Mouse (Mus musculus): ENCODE data around the gene Spata1. TPM values are rescaled to one million over a fixed set of nuclear protein-coding genes. Genes with fewer than 3 reads are reported as not detected.
"Not testable (repeated sequence)": the region's sequence is repeated elsewhere in the genome, so short reads cannot be mapped to it uniquely, and the experiment has no call there.

Spata1 gene
- polyA plus RNA-seq, 1 experiment from 2014 or later: 5.5 TPM

- WGBS: 91% methylated on average over 14 of the region's 14 CpGs
- ATAC-seq (replicated peaks): no peak
- H3K36me3 ChIP-seq (replicated peaks): peaks cover 29% of the 10 kb centered on the region; the same call in 1 of the 2 replicates
- no peak overlapping the region for H3K9ac ChIP-seq
- H3K4me1 ChIP-seq: no peaks in the 10 kb centered on the region
- no peak overlapping the region for H3K4me2 ChIP-seq
- H3K4me3 ChIP-seq: no peak overlapping the region
- no peaks in the 10 kb centered on the region for H3K27me3 ChIP-seq (replicated peaks)
- no peak overlapping the region for H3K27ac ChIP-seq
- H3K9me3 ChIP-seq: no peaks in the 10 kb centered on the region
These were observed 65.7 kb downstream of the Spata1 start for GRCm38 (mm10) chr3:146433681-146434350.

DNA sequence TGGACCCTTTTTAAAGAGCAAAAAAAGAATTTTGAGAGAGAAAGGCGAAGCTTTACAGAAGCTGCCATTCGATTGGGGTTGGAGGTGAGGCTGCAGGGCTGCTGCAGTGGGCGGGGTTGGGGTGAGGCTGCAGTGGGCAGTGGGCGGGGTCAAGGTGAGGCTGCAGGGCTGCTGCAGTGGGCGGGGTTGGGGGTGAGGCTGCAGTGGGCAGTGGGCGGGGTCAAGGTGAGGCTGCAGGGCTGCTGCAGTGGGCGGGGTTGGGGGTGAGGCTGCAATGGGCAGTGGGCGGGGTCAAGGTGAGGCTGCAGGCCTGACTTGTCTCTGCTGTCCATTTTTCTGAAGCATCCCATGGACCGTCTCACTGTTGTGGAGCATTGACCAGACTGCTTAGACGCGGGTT is 66.5 kb downstream of the Spata1 start:
- 92% methylated on average over 11 of the region's 11 CpGs for WGBS
- H3K36me3 ChIP-seq (replicated peaks): peaks cover 27% of the 10 kb centered on the region
- not testable (repeated sequence) for H3K4me1 ChIP-seq; H3K9ac ChIP-seq; H3K27me3 ChIP-seq (replicated peaks); H3K27ac ChIP-seq; H3K4me3 ChIP-seq; H3K9me3 ChIP-seq; H3K4me2 ChIP-seq; ATAC-seq (replicated peaks)

DNA sequence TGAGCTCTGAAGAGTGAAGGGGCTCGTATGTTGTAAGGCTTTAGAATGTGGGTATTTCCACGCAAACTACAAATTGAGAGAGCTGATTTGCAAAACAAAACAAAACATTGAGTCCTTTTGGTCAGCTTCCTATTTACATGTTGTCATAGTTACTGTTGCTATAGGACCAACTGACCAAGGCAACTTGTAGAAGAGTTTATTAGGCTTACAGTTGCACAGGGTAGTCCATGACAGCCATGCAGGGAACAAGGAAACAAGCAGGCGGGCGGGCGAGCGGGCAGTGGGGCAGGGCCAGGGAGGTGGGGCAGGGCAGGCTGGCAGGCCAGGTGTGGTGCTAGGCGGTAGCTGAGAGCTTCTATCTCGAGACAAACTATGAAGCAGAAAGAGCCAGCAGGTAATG is 73.1 kb downstream of the Spata1 start:
- Histone ChIP-seq H3K36me3 (replicated peaks) (peaks cover 21% of the 10 kb centered on the region; the same call in 1 of the 2 replicates), H3K4me3 (no peak overlapping the region), H3K9ac (no peak overlapping the region), H3K27me3 (replicated peaks) (no peaks in the 10 kb centered on the region), H3K27ac (no peak overlapping the region), H3K4me1 (no peaks in the 10 kb centered on the region), H3K9me3 (no peaks in the 10 kb centered on the region), H3K4me2 (no peak overlapping the region)
- ATAC-seq (replicated peaks): peak; percentile 62
- 67% methylated on average over 8 of the region's 8 CpGs for WGBS

DNA sequence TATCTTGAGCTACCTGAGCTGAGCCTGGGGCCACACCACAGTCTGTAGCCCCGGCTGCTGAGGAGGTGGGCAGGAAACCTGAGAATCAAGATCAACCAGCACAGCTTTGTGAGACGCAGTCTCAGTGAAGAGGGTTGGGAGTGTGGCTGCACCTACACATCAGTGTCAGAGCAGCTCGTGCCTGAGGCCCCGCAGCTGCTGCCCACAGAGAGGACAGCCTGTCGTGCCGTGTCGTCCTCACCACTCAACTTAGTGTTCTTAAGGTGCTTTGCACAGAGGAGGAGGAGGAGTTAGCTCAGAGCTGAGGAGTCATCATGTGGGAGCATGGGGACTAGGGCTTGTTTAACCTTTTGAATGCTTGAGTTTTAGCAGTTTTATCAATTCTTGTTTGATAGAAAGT is 73.7 kb downstream of the Spata1 start:
- H3K4me1 ChIP-seq: no peaks in the 10 kb centered on the region
- WGBS: 75% methylated on average over 7 of the region's 7 CpGs
- peaks cover 21% of the 10 kb centered on the region; the same call in 1 of the 2 replicates for H3K36me3 ChIP-seq (replicated peaks)
- no peak overlapping the region for H3K4me2 ChIP-seq
- H3K27me3 ChIP-seq (replicated peaks): no peaks in the 10 kb centered on the region
- ATAC-seq (replicated peaks): no peak
- H3K9ac ChIP-seq: no peak overlapping the region
- no peaks in the 10 kb centered on the region for H3K9me3 ChIP-seq
- no peak overlapping the region for H3K4me3 ChIP-seq
- no peak overlapping the region for H3K27ac ChIP-seq

GRCm38 (mm10) chr3:146424306-146424900 is 75.2 kb downstream of the Spata1 start:
- Histone ChIP-seq H3K4me1 (no peaks in the 10 kb centered on the region), H3K36me3 (replicated peaks) (peaks cover 21% of the 10 kb centered on the region), H3K9me3 (no peaks in the 10 kb centered on the region), H3K9ac (no peak overlapping the region), H3K27ac (no peak overlapping the region), H3K27me3 (replicated peaks) (no peaks in the 10 kb centered on the region), H3K4me2 (no peak overlapping the region), H3K4me3 (no peak overlapping the region)
- 73% methylated on average over 7 of the region's 7 CpGs for WGBS
- no peak for ATAC-seq (replicated peaks)

DNA sequence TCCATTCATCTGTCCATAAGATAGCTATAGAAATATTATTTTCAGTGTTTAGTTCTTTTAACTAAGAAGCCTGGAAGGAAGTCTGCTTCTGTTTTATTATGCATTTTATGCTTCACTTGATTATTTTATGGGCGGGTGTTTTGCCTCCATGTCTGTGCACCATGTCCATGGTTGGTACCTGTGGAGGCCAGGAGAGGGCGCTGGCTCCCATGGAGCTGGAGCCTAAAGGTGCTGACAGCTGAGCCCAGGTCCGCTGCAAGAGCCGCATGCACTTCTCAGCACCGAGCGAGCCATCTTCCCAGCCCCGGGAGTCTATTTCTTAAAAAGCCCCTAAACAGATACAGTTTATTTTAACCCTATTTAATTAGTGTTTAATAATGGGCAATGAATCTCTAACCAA is 75.8 kb downstream of the Spata1 start:
- Histone ChIP-seq H3K9me3 (no peaks in the 10 kb centered on the region), H3K9ac (no peak overlapping the region), H3K27ac (no peak overlapping the region), H3K4me1 (no peaks in the 10 kb centered on the region), H3K36me3 (replicated peaks) (peaks cover 20% of the 10 kb centered on the region), H3K4me3 (no peak overlapping the region), H3K27me3 (replicated peaks) (no peaks in the 10 kb centered on the region), H3K4me2 (no peak overlapping the region)
- 85% methylated on average over 7 of the region's 7 CpGs for WGBS
- no peak for ATAC-seq (replicated peaks)

DNA sequence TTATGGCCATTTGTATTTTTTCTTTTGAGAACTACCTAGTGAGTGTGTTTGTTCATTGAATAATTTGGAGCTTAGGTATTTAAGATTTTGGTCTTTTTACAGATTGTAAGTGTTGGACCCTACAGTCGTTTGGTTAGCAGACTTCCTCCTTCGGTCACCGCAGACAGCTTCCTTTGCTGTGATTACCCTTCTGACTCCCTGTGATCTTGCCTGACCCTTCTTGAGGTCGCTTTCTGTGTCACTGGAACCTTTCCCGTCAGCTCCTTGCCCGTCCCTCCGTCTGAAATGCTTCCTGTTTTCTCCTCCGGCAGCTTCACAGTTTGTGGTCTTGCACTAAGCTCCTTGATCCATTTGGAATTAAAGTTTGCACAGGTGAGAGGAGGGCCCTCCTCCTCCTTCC is 77.8 kb downstream of the Spata1 start:
- no peak overlapping the region for H3K4me3 ChIP-seq
- peaks cover 12% of the 10 kb centered on the region; the same call in 1 of the 2 replicates for H3K36me3 ChIP-seq (replicated peaks)
- H3K4me1 ChIP-seq: no peaks in the 10 kb centered on the region
- ATAC-seq (replicated peaks): no peak
- H3K9me3 ChIP-seq: no peaks in the 10 kb centered on the region
- no peak overlapping the region for H3K4me2 ChIP-seq
- H3K27ac ChIP-seq: no peak overlapping the region
- no peaks in the 10 kb centered on the region for H3K27me3 ChIP-seq (replicated peaks)
- WGBS: 60% methylated on average over 8 of the region's 8 CpGs
- H3K9ac ChIP-seq: no peak overlapping the region

DNA sequence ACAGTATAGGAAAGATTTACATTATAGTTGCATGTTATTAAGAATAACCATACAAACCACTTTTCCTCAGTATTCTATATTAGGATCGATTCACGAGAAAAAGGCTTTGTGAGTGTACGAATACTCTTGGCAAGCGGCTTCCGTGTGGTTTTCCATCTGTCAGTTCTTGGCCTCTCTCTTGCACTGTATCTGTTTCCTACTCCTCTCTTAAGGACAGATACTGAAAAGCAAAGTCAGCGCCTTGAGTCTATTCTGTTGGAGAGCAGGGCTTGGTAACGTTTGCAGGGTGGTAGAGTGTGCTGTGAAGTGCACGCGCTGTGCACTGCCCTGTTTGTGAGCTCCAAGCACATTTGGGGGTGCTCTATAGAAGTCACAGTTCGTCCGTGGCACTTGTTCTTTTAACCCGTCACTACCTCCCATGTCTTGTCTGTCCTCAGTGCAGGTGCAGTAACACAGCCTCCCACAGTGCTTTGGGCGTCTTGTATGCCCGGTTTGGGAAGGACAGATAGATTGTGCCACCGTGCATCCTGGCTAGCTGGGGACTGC is 79.5 kb downstream of the Spata1 start:
- H3K4me1 ChIP-seq: no peaks in the 10 kb centered on the region
- no peak overlapping the region for H3K9ac ChIP-seq
- WGBS: 93% methylated on average over 15 of the region's 15 CpGs
- no peak overlapping the region for H3K4me2 ChIP-seq
- ATAC-seq (replicated peaks): no peak
- H3K4me3 ChIP-seq: no peak overlapping the region
- no peaks in the 10 kb centered on the region for H3K9me3 ChIP-seq
- no peak overlapping the region for H3K27ac ChIP-seq
- peaks cover 12% of the 10 kb centered on the region; the same call in 1 of the 2 replicates for H3K36me3 ChIP-seq (replicated peaks)
- H3K27me3 ChIP-seq (replicated peaks): no peaks in the 10 kb centered on the region

DNA sequence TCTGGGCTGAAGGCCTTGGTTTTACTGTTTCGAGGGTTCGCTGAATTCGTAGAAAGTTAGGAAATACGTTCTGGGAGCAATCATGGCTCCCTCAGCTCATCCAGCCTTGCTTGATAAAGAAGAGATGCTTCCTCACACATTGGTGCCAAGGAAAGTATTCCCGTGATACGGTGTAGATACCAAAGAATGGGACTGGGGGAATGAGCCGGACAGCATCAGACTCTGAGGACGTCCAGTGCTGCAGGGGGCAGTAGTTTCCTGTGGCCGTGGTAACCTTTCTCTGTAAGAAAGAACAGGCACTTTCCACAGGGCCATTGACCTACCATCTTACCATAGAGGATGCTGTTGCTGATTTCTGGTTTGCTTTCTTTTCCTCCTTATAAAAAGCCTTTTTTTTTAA is 80.0 kb downstream of the Spata1 start:
- ATAC-seq (replicated peaks): no peak
- WGBS: 88% methylated on average over 9 of the region's 9 CpGs
- no peak overlapping the region for H3K27ac ChIP-seq

DNA sequence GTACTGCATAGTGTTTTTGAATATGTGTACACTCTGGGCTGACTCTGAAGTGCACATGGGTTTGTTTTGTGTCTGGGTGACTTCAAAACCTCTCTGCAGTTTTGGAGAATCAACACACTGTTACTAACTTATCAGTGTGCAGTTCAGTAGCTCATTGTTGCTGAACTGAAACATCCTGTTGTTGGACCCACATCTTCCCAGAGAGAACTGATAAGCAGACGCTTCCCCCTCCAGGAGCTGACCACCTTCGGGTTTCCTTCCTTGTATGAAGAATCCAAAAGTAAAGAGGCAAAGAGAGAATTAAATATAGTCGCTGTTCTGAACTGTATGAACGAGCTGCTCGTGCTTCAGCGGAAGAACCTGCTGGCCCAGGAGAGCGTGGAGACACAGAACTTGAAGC is 80.7 kb downstream of the Spata1 start:
- Histone ChIP-seq H3K9me3 (no peaks in the 10 kb centered on the region), H3K4me3 (no peak overlapping the region), H3K4me2 (no peak overlapping the region), H3K27ac (no peak overlapping the region), H3K27me3 (replicated peaks) (no peaks in the 10 kb centered on the region), H3K36me3 (replicated peaks) (peaks cover 12% of the 10 kb centered on the region; the same call in 1 of the 2 replicates), H3K4me1 (no peaks in the 10 kb centered on the region), H3K9ac (no peak overlapping the region)
- 89% methylated on average over 7 of the region's 7 CpGs for WGBS
- no peak for ATAC-seq (replicated peaks)

More for the DNA sequence above, 80.0 kb downstream of the Spata1 start:
- H3K36me3 ChIP-seq (replicated peaks): peaks cover 12% of the 10 kb centered on the region; the same call in 1 of the 2 replicates
- no peaks in the 10 kb centered on the region for H3K27me3 ChIP-seq (replicated peaks)
- no peaks in the 10 kb centered on the region for H3K9me3 ChIP-seq
- H3K4me1 ChIP-seq: no peaks in the 10 kb centered on the region
- no peak overlapping the region for H3K4me2 ChIP-seq
- no peak overlapping the region for H3K9ac ChIP-seq
- no peak overlapping the region for H3K4me3 ChIP-seq

DNA sequence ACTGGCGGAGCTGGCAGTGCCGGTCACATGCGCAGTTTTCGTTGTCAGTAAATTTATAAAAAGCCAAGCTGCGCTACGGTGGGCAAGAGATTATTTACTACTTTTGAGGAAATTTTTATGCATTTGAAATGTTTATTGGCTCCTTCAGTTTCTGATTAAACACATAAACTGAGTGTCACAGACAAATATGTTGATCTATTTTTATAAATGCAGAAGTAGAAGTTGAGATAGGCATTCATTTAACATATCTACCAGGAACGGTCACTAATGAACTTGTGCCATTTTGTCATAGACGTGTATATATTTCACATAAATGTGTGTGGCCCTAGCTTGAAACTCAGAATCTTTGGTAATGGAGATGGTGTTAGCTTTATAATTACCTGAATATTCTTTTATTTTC is 81.7 kb downstream of the Spata1 start:
- WGBS: 97% methylated on average over 8 of the region's 8 CpGs
- Histone ChIP-seq H3K27me3 (replicated peaks) (no peaks in the 10 kb centered on the region), H3K9ac (no peak overlapping the region), H3K4me3 (no peak overlapping the region), H3K36me3 (replicated peaks) (peaks cover 3% of the 10 kb centered on the region; the same call in 1 of the 2 replicates), H3K4me1 (no peaks in the 10 kb centered on the region), H3K27ac (no peak overlapping the region), H3K9me3 (no peaks in the 10 kb centered on the region), H3K4me2 (no peak overlapping the region)
- no peak for ATAC-seq (replicated peaks)

DNA sequence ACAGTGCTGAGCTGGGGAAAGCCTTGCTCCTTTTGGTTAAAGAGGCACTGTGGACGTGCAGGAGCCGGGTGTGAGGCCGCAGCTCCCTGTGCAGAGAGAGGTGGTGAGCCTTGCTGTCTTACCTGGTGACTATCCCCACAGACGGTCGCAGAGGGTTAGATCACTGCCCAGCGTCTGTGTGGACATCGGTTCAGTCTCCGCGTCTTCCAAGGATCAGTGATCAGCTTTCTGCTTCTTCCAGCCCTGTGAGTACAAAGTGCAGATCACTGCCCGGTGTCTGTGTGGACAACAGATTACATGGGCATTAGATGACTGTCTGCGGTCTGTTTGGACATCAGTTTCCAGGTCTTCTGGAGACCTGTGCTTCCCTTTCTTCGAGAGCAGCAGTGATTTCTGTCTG is 85.0 kb downstream of the Spata1 start:
- Histone ChIP-seq H3K27ac (no peak overlapping the region), H3K36me3 (replicated peaks) (no peaks in the 10 kb centered on the region; the same call in 1 of the 2 replicates), H3K9me3 (no peaks in the 10 kb centered on the region), H3K4me1 (no peaks in the 10 kb centered on the region), H3K9ac (no peak overlapping the region), H3K27me3 (replicated peaks) (no peaks in the 10 kb centered on the region), H3K4me3 (no peak overlapping the region), H3K4me2 (no peak overlapping the region)
- WGBS: 91% methylated on average over 12 of the region's 12 CpGs
- no peak for ATAC-seq (replicated peaks)

DNA sequence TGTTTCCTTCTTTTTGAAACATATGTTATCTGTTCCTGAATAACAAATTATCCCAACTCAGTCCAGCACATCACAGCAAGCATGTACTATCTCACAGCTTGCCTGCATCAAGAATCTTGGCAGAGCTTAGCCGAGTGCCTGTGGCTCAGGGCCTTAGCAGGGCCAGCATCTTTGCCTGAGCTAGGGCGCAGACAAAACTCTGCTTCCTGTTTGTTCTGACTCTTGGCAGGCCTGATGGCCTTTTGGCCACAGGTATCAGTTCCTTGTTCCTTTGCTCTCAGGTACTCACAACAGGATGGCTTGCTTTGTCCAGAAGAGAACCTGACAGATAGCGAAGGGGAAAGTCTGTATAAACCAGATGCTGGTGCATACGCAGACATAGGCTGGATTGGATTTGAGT is 85.6 kb downstream of the Spata1 start:
- no peaks in the 10 kb centered on the region; the same call in 1 of the 2 replicates for H3K36me3 ChIP-seq (replicated peaks)
- WGBS: 91% methylated on average over 4 of the region's 4 CpGs
- no peaks in the 10 kb centered on the region for H3K27me3 ChIP-seq (replicated peaks)
- no peak overlapping the region for H3K4me3 ChIP-seq
- ATAC-seq (replicated peaks): no peak
- no peak overlapping the region for H3K4me2 ChIP-seq
- H3K9me3 ChIP-seq: no peaks in the 10 kb centered on the region
- no peak overlapping the region for H3K27ac ChIP-seq
- no peaks in the 10 kb centered on the region for H3K4me1 ChIP-seq
- no peak overlapping the region for H3K9ac ChIP-seq

All from midbrain, embryonic 15.5 days (tissue).